Mouse (Mus musculus): Measurements from ENCODE around the gene Pi16. TPM values are rescaled to one million over a fixed set of nuclear protein-coding genes. Genes with fewer than 3 reads are reported as not detected.

The Pi16 gene
- total and polyA plus RNA-seq, 2 experiments from 2014 or later: 2.0 to 5.7 TPM

DNA sequence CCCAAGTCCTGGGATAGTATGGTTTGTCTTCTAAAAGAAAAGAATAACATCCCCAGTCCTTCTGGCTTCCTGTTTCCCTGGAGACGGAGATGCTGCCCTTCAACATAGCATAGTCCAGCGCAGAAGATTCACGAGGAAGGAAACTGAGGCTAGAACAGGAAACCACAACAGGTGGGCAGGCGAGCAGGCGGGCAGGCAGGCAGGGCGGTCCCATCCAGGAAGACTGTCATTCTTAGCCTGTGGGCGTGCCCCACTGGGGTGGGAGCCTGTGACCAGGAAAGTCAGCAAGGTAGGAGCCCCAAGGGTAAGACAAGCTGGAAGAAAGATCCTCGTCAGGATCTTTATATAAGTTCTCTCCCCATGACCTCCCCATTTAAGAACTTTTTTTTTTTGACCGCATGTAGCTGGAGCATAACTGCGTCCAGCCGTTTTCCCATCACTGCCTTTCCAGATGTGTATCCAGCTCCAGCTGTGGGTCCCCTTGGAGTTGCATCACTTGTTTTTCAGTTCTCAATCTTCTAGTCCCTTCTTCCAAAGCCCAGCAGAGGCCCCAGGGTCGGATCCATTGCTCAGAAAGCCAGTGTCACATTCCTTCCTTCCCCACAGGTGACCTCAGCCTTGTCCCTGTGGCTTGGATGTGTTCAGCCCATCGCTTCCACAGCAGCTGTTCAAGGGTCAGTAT, 13.0 kb upstream of the Pi16 start:
- Histone ChIP-seq H3K4me1 (ENCODE audit: insufficient read depth) (no peaks in the 10 kb centered on the region), H3K36me3 (ENCODE audit: insufficient read depth) (peaks cover 20% of the 10 kb centered on the region), H3K4me3 (ENCODE audit: low read depth, low read length) (no peak overlapping the region), H3K27me3 (ENCODE audit: insufficient read depth, low read length) (no peaks in the 10 kb centered on the region), H3K27ac (ENCODE audit: low read depth, low read length) (no peak overlapping the region), H3K4me2 (ENCODE audit: low read depth) (no peak overlapping the region), H3K9ac (no peak overlapping the region), H3K9me3 (ENCODE audit: low read length) (no peaks in the 10 kb centered on the region)
- DNase-seq: no peak
- WGBS: 78% methylated on average over 13 of the region's 13 CpGs
- TF ChIP-seq CTCF (IDR thresholded peaks at IDR 0.05; ENCODE audit: low read depth): no peak
- ATAC-seq: no peak

DNA sequence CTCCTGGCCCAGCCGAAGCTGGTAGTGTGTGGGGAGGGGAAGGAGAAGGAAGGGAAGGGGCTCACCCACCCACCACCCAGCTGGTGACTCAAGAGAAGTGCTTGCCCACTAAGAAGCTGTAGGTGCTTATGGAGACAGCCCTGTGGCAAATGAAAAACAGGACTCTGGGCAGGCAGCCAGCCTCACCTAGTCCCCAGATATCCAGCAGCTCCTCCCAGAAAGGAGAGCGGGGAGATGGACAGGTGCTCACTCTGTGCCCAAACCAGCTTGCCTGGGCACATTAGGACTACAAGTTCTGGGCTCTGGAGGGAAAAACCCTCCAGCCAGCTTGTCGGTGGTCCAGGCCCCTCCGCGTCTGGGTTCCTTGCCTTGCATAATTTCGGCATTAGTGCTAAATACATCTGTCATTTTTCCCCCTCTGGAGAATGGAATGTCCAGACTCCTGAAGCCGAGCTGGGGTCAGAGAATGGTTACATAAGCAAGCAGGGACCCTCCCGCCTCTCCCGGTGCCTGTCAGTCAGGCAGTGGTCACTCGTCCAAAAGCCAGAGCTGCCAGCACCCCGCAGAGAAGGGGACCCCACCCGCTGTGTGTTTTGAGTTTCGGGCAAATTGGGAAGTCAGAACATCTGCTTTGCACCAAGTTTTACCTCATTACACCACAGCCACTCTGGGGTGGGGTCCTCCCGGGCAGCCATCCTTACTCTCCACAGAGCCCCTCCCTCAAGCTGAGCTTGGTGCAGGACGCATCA, 12.2 kb upstream of the Pi16 start:
- DNase-seq (no peak), ATAC-seq (no peak)
- Histone ChIP-seq H3K36me3 (ENCODE audit: insufficient read depth) (peaks cover 15% of the 10 kb centered on the region), H3K4me2 (ENCODE audit: low read depth) (no peak overlapping the region), H3K27me3 (ENCODE audit: insufficient read depth, low read length) (no peaks in the 10 kb centered on the region), H3K9ac (no peak overlapping the region), H3K4me3 (ENCODE audit: low read depth, low read length) (no peak overlapping the region), H3K27ac (ENCODE audit: low read depth, low read length) (no peak overlapping the region), H3K9me3 (ENCODE audit: low read length) (no peaks in the 10 kb centered on the region), H3K4me1 (ENCODE audit: insufficient read depth) (no peaks in the 10 kb centered on the region)
- TF ChIP-seq CTCF (IDR thresholded peaks at IDR 0.05; ENCODE audit: low read depth): no peak
- 27% methylated on average over 15 of the region's 15 CpGs for WGBS

DNA sequence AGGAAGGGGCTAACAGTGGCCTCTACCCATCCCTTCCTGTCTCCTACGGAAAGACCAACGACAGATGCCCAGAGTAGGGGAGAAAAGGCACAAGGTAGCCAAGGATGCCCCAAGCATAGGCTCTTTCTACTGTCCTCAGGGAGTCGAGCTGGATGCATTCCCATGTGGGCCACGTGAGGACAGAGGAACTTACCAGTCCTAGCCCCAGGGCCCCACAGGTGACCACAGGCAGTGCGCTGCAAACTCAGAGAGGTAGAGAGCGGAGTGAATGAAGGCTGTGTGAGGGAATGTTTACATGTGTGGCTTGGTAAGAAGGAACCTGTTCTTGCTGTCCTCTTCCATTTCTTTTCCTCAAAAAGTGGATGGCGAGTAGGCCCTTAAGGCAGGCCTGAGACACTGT, 11.6 kb upstream of the Pi16 start:
- no peak overlapping the region for H3K9ac ChIP-seq
- H3K4me1 ChIP-seq (ENCODE audit: insufficient read depth): no peaks in the 10 kb centered on the region
- H3K4me3 ChIP-seq (ENCODE audit: low read depth, low read length): no peak overlapping the region
- ATAC-seq (no peak), DNase-seq (no peak)
- peaks cover 13% of the 10 kb centered on the region; the same call in 1 of the 2 replicates for H3K36me3 ChIP-seq (ENCODE audit: insufficient read depth)
- H3K4me2 ChIP-seq (ENCODE audit: low read depth): no peak overlapping the region
- no peaks in the 10 kb centered on the region for H3K9me3 ChIP-seq (ENCODE audit: low read length)
- H3K27ac ChIP-seq (ENCODE audit: low read depth, low read length): no peak overlapping the region
- WGBS: 67% methylated on average over 7 of the region's 7 CpGs
- no peak for TF ChIP-seq CTCF (IDR thresholded peaks at IDR 0.05; ENCODE audit: low read depth)
- H3K27me3 ChIP-seq (ENCODE audit: insufficient read depth, low read length): no peaks in the 10 kb centered on the region

DNA sequence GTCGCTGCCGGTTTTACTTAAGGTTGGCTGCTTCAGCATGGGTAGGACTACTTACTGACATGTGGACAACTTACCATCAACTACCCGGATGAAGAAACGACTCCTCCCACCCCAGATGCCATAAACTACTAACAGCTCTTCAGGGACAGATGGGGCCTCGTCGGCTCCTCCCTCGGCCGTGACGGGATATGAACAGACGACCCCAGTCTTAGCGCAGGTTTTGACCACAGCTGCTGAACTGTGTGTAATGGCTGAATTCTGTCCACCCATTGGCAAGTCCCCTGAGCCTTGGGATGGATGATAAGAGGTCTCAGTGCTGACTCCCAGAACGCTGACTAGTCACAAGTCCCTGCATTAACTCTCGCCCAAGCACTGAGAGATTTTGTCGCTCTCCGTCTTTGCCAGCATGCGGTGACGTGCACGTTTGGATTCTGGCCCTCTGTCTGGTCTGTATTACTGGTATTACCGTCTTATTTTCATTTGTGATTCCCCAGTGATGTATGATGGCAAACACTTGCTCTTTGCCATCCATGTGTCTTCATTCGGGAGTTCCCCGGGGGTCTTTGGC, 7.3 kb upstream of the Pi16 start:
- H3K4me2 ChIP-seq (ENCODE audit: low read depth): no peak overlapping the region
- no peaks in the 10 kb centered on the region for H3K4me1 ChIP-seq (ENCODE audit: insufficient read depth)
- no peaks in the 10 kb centered on the region for H3K36me3 ChIP-seq (ENCODE audit: insufficient read depth)
- DNase-seq: no peak
- no peak for TF ChIP-seq CTCF (IDR thresholded peaks at IDR 0.05; ENCODE audit: low read depth)
- ATAC-seq: no peak
- WGBS: 78% methylated on average over 21 of the region's 21 CpGs
- no peaks in the 10 kb centered on the region for H3K9me3 ChIP-seq (ENCODE audit: low read length)
- no peaks in the 10 kb centered on the region for H3K27me3 ChIP-seq (ENCODE audit: insufficient read depth, low read length)
- H3K27ac ChIP-seq (ENCODE audit: low read depth, low read length): no peak overlapping the region
- H3K4me3 ChIP-seq (ENCODE audit: low read depth, low read length): no peak overlapping the region
- H3K9ac ChIP-seq: no peak overlapping the region

DNA sequence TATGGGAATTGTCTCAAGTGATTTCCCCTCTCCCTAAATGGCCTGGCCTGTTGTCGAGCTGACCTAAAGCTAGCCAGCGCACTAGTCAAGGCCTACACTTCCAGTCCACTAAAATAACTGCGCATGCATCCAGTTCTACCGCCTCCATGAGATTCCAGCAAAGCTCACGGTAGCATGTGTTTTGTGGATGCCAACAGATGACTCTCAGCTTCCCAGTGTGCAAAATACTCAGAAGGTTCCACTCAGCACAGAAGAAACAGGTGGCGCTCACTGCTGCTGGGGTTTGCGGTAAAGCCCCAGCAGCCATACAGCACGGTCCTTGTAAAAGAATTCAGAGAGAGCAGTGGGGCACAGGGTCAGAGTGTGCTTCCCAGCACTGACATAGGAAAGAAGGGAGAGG, 5.9 kb upstream of the Pi16 start:
- Histone ChIP-seq H3K4me3 (ENCODE audit: low read depth, low read length) (no peak overlapping the region), H3K36me3 (ENCODE audit: insufficient read depth) (no peaks in the 10 kb centered on the region), H3K9me3 (ENCODE audit: low read length) (no peaks in the 10 kb centered on the region), H3K9ac (no peak overlapping the region), H3K4me1 (ENCODE audit: insufficient read depth) (no peaks in the 10 kb centered on the region), H3K27me3 (ENCODE audit: insufficient read depth, low read length) (no peaks in the 10 kb centered on the region), H3K4me2 (ENCODE audit: low read depth) (no peak overlapping the region), H3K27ac (ENCODE audit: low read depth, low read length) (no peak overlapping the region)
- ATAC-seq (no peak), DNase-seq (no peak)
- WGBS: 85% methylated on average over 8 of the region's 8 CpGs
- no peak for TF ChIP-seq CTCF (IDR thresholded peaks at IDR 0.05; ENCODE audit: low read depth)

DNA sequence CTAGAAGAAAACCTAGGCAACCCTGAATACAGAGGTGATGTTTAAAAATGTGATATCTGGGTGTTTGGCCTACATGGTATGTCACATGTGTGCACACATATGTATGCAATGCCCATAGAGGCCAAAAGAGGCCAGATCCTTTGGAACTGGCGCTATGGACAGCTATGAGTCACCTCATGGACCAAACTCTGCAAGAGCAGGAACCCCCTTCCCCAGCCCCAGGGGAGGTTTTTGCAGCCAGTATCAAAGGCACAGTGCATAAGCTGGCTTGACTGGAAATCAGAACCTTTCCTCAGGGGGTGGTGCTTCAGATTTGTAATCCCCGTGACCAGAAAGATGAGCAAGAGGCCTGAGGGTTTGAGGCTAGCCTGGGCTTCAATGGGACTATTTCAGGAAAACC, 5.4 kb upstream of the Pi16 start:
- no peak overlapping the region for H3K27ac ChIP-seq (ENCODE audit: low read depth, low read length)
- no peak for TF ChIP-seq CTCF (IDR thresholded peaks at IDR 0.05; ENCODE audit: low read depth)
- 86% methylated on average over 2 of the region's 2 CpGs for WGBS
- no peak overlapping the region for H3K4me2 ChIP-seq (ENCODE audit: low read depth)
- H3K36me3 ChIP-seq (ENCODE audit: insufficient read depth): no peaks in the 10 kb centered on the region
- H3K9me3 ChIP-seq (ENCODE audit: low read length): no peaks in the 10 kb centered on the region
- H3K27me3 ChIP-seq (ENCODE audit: insufficient read depth, low read length): no peaks in the 10 kb centered on the region
- no peak for DNase-seq
- no peak overlapping the region for H3K4me3 ChIP-seq (ENCODE audit: low read depth, low read length)
- H3K4me1 ChIP-seq (ENCODE audit: insufficient read depth): no peaks in the 10 kb centered on the region
- ATAC-seq: no peak
- H3K9ac ChIP-seq: no peak overlapping the region

DNA sequence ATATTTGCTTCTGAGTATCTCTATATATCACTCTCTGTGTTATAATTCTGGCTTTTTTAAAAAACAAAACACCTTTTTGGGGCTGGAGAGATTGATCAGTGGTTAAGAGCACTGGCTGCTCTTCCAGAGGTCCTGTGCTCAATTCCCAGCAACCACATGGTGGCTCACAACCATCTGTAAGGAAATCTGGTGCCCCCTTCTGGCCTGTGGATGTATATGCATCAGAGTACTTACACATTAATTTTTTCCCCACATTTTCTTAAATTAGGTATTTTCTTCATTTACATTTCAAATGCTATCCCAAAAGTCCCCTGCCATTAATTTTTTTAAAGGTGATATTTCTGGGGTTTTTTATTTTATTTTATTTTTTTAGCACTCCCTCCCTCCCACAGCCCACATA, 4.2 kb upstream of the Pi16 start:
- Histone ChIP-seq H3K36me3 (ENCODE audit: insufficient read depth) (no peaks in the 10 kb centered on the region), H3K9ac (no peak overlapping the region), H3K27me3 (ENCODE audit: insufficient read depth, low read length) (no peaks in the 10 kb centered on the region), H3K4me2 (ENCODE audit: low read depth) (no peak overlapping the region), H3K9me3 (ENCODE audit: low read length) (no peaks in the 10 kb centered on the region), H3K27ac (ENCODE audit: low read depth, low read length) (no peak overlapping the region), H3K4me3 (ENCODE audit: low read depth, low read length) (no peak overlapping the region), H3K4me1 (ENCODE audit: insufficient read depth) (no peaks in the 10 kb centered on the region)
- DNase-seq (no peak), ATAC-seq (no peak)
- peak; percentile 29 for TF ChIP-seq CTCF (IDR thresholded peaks at IDR 0.05; ENCODE audit: low read depth)
